Mouse (Mus musculus): ENCODE results near the gene Rpl18.

The Rpl18 gene

GRCm38 (mm10) chr7:45713881-45714520, 1.3 kb upstream of the Rpl18 start:
- DNase-seq (ENCODE audit: low spot score in 2 of 2), result no peak

DNA sequence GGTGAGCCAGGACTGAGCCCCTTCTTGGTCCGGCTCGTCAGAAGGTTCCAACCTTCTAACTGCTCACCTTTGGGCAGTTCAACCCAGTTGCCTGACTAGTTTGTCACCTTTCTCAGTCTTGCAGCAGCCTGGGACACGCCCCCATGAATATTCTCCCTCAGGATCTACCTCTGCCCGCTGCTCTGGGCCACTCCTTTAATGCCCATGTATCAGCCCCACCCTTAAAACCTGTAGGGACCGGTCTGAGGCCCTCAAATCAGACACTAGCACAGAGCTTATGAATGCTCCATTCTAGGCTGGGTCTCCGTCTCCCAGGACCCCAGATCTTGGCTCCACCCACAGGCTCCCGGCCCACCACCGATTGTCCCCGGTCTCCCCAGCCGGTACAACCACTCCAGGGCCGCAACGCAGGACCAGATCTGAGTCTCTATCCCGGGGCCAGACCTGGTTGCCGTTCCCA, 597 bp upstream of the Rpl18 start:
- DNase-seq (ENCODE audit: low spot score in 2 of 2), result no peak

- DNase-seq (ENCODE audit: low spot score in 2 of 2), result no peak
These were observed 643 bp downstream of the Rpl18 start for GRCm38 (mm10) chr7:45715741-45716459.

DNA sequence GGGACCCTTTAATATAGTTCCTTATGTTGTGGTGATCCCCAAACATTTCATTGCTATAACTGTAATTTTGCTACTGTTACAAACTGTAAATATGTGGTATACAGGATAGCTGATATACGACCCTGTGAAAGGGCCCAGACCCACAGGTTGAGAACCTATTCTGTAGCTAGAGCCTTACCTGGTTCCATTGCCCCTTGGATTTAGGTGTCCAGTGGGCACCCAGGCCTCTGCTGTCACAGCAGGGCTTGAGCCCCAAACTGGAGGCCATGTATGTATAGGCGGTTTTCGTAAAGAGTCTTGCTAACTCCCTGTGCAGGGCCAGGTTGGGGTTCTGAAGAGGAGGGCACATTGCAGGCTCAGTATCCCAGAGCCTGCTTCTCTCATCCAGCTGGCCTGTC, 1.2 kb downstream of the Rpl18 start:
- no peak for DNase-seq (ENCODE audit: low spot score in 2 of 2)

DNA sequence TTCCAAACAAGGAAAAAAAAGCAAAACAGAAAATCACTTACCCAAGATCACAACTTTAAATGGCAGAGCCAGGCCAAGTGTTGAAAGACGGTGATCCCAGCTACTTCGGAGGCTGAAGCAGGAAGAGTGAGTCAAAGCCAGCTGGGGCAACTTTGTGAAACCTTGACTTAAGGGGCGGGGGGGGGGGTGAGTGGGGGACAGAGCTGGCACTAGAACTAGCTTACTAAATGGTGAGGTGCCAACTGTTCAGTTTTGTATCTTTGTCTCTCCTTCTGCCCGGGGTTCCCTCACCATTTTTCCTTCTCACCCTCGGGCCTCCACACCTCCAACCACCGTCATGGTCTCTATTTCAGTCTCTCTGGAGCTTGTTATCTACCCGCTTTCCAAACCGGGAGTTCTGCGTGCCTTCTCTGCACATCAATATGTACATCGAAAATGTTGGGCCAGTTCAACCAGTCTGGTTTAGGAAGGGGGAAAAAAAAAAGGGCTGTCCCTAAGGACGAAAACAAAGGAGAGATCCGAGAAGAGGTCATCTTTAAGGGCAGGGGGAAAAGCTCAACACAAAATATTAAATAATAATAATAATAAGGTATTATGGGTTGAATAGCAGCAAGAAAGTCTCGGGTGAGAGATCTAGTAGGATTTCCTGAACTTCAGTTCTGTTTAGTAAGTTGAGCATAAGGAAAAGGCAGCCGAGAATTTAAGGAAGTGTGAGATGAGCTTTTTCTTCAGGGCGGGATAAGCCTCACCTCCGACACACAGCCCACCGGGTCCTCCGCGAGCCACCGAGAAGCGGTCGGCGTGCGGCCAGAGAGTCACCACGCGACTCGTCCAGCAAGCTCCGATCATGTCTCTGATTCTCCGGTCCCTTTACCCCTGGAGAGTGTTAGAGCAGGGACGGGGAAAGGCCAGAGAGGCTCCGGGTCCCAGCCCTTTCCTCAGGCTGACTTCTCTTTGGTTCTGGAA, 2.0 kb downstream of the Rpl18 start:
- DNase-seq (ENCODE audit: low spot score in 2 of 2), result no peak

DNA sequence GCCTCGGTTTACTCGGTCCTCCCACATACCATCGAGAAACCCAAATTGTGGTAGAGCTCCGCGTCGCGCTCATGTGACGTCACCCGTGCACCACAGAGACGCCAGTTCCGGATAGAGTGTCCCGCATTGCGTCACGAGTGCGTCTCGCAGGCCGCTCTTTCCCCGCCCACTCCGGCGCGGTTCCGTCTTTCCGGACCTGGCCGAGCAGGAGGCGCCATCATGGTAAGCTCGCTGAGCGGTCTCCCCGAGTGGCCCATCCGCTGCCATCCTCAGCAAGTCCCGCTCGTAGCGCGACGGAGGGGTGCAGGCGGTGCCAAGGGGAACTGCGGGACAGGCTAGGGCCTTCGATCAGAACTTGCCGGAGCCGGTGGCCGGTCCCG, 2.7 kb downstream of the Rpl18 start, which contains the start of gene Sphk2:
TSS of gene Sphk2 (minus strand) at position 85 of the 380 bp plus-strand sequence.
- DNase-seq (ENCODE audit: low spot score in 2 of 2), result peak; percentile 99 to 100

- no peak for DNase-seq (ENCODE audit: low spot score in 2 of 2)
These were observed 3.1 kb downstream of the Rpl18 start for GRCm38 (mm10) chr7:45718331-45718730.

GRCm38 (mm10) chr7:45719180-45719579, 3.9 kb downstream of the Rpl18 start:
- no peak for DNase-seq (ENCODE audit: low spot score in 2 of 2)

DNA sequence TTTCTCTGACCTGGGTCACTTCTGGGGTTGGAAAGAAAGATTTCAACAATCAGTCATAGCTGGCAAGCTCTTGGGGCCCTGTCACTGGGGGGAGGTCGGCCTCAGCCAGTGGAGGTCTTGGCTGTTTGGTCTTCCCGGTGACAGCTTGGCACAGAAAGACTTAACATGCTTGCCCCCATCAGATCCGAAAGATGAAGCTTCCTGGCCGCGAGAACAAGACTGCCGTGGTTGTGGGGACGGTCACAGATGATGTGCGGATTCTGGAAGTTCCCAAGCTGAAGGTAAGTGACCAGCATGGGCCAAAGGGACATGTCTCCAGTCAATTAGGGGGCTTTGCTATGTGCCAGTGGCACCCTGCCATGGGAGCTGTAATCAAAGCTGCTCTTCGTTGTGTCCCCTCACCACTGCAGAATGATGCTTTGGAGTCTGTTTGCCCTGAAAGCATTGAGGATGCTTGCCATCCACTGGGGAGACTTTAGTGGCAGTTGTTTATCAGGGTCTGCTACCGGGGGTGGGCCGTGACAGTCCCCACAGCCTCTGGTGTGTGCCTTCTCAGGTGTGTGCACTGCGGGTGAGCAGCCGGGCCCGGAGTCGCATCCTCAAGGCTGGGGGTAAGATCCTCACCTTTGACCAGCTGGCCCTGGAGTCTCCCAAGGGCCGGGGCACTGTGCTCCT, 4.6 kb downstream of the Rpl18 start:
- DNase-seq (ENCODE audit: low spot score in 2 of 2), result no peak

DNA sequence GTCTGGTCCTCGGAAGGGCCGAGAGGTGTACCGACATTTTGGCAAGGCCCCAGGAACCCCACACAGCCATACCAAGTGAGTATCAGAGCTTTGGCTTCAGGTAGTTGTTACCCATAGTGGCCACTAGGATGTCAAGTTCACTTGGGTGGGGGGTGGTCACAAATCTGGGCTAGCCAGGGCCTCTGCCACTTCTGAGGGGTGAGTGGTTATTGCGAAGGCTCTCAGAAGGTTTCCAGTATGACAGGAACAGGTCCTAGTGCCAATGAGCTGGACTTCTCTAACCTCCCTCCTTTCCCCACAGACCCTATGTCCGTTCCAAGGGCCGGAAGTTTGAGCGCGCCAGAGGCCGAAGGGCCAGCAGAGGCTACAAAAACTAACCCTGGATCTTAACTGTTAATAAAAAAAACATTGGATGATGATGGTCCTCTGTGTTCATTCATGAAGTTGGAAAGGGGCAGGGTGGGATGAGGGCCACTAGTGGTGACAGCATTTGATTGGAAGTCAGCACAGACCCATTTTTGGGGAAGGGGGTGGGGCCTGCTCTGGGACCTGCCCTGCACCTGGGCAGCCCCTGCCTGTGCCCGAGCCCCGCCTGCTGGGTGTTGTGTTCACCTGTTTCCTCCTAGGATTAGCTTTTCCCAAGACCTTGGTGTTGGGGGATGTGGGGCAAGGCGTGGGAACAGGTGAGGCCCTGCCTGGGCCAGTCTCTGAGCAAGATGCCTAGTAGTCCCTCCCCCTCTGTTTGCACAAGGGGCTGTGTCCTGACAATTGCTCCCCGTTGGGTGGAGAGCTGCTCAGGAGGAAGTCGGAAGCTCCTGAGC, 5.4 kb downstream of the Rpl18 start, which contains the start of gene Fam83e:
TSS of gene Fam83e (plus strand) at position 800 of the 821 bp plus-strand sequence.
- DNase-seq (ENCODE audit: low spot score in 2 of 2), result no peak

DNA sequence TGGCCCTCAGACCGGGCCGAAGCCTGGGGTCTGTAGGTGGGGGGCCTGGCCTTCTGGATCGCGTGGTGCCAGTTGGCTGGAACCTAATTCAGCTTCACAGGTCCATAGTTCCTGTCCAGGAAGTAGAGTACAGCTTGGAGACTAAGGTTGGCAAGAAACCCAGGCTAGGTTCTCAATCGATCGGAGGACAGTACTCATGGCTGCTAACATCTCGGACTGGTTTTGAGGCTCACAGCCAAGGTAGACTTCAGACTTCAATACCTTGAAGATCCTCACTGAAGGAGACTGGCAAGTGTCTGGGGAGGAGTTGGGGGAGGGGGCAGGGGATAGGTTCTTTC, 5.9 kb downstream of the Rpl18 start:
- DNase-seq (ENCODE audit: low spot score in 2 of 2), result no peak

DNA sequence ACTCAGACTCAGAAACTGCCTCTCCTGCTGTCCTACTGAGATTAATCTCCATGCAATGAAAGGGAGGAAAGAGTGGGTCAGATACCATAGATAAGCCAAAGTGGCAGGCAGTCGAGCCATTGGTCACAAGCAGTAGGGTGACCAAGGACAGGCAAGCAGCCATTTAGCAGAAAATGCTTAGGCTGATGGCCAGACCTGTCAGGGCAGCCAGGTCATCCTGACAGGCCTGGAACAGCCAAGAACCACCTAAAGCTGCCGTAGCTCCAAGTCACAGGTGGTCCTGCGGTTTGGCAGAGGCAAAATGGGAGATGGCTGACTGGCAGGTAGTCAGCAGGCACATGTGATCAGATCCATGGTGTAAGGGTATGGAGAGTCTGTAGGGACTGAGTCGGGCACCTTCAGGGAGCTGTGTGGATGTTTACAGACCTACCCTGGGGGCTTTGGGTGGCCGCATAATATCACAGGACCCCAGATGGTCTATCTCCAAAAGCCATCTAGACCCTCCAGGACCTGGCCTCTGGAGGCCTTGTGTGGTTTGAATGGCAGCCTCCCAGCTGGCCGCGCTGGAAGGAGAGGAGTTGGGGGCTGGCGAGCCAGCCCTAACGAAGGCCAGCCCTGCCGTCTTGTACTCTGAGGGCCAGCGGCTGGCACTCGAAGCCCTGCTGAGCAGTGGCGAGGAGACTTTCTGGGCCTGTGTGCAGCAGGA, 6.5 kb downstream of the Rpl18 start:
- DNase-seq (ENCODE audit: low spot score in 2 of 2), result no peak

DNA sequence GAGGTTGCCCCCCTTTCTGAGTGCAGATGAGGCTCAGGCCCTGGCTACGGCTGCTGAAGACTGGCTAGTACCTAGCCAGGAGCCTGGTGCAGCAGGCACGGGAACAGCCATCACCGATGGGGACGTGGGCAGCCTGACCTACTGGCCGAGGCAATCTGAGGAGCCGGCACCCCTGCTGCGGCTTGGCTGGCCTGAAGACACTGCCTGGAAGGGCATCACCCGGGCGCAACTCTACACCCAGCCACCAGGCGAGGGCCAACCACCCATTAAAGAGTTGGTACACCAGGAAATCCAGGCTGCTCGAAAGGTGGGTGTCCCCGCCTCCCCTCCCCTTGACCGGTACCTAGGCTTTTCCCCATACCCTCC, 7.1 kb downstream of the Rpl18 start:
- DNase-seq (ENCODE audit: low spot score in 2 of 2), result no peak

GRCm38 (mm10) chr7:45723301-45723700, 8.0 kb downstream of the Rpl18 start:
- DNase-seq (ENCODE audit: low spot score in 2 of 2), result no peak

GRCm38 (mm10) chr7:45723781-45724180, 8.5 kb downstream of the Rpl18 start:
- no peak for DNase-seq (ENCODE audit: low spot score in 2 of 2)

DNA sequence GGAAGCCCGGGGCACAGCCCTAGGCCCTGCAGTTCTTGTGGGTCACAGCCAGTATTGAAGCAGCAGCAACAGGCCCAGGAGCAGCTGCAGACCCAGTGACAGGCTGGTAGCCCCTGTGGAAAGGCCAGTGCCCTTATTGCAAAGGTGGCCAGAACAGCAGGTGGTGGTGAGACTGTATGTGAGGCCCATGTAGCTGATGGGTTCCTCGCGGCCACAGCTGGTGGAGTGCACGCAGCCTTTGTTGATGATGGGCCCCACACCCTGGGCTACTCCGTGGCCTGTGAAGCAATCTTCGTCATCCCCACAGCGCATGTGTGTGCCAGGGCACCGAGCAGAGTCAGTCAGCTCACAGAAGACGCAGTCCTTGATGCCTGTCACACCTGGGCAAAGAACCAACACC, 9.9 kb downstream of the Rpl18 start:
- no peak for DNase-seq (ENCODE audit: low spot score in 2 of 2)

DNA sequence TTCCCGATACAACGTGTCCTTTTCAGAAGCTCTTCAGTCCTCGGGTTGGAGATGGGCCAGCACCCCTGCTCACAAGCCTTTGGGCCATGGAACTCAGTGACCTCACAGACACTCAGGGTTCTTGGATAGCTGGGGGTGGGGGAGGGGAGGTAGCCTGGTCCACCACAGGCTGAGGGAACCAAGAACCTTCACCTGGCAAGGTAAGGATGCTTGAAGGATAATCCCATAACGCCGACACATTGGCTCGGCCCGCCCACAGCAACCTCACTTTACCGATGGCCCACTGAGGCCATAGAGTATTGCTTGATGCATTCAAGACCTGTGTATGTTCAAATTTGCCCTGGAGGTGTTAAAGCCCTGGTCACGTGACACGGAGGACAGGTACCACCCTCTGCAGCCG, 10.5 kb downstream of the Rpl18 start, which contains the start of gene Spaca4:
TSS of gene Spaca4 (minus strand) at position 101 of the 400 bp plus-strand sequence.
- DNase-seq (ENCODE audit: low spot score in 2 of 2), result no peak

GRCm38 (mm10) chr7:45726419-45726818, 11.2 kb downstream of the Rpl18 start:
- DNase-seq (ENCODE audit: low spot score in 2 of 2), result no peak

- DNase-seq (ENCODE audit: low spot score in 2 of 2), result no peak
These were observed 12.4 kb downstream of the Rpl18 start for GRCm38 (mm10) chr7:45727625-45728024.

Data from frontal cortex, postnatal 36 days (tissue).